Mouse (Mus musculus) liver, adult 2 months (tissue): ENCODE results near the gene Ctla2b. TPM values are rescaled to one million over a fixed set of nuclear protein-coding genes. Genes with fewer than 3 reads are reported as not detected.
A peak's percentile ranks its signal among the peaks of the same experiment; 100 is the strongest.

Experiments used
- DNase-seq: peaks from one replicate; pipeline ENCODE4 v3.0.0-alpha.2; 2011; ENCODE audit warnings: low read depth, low spot score; ENCODE audit errors: extremely low read depth
- H3K27ac ChIP-seq: fragments of 200-500 bp; replicated peaks from 2 replicates; pipeline ENCODE4 v1.5.1; 2012; ENCODE audit warnings: low read depth, mild to moderate bottlenecking, control low read depth, inconsistent platforms, low read length; ENCODE audit not compliant: insufficient read depth
- H3K27me3 ChIP-seq: fragments of 200-500 bp; 2 replicates; pipeline ENCODE4 v1.6.1; 2012; ENCODE audit warnings: mild to moderate bottlenecking, moderate library complexity, low read length, inconsistent platforms; ENCODE audit not compliant: control insufficient read depth, insufficient read depth
- H3K36me3 ChIP-seq: fragments of 200-500 bp; 2 replicates; pipeline ENCODE4 v1.6.1; 2012; ENCODE audit warnings: low read length, inconsistent platforms; ENCODE audit not compliant: control insufficient read depth, insufficient read depth
- H3K4me1 ChIP-seq: fragments of 200-500 bp; 2 replicates; pipeline ENCODE4 v1.6.1; 2011; ENCODE audit warnings: low read length; ENCODE audit not compliant: control insufficient read depth, insufficient read depth
- H3K4me3 ChIP-seq: fragments of 200-500 bp; 2 replicates; pipeline ENCODE4 v1.5.1; 2011; ENCODE audit warnings: low read depth, mild to moderate bottlenecking, control low read depth, low read length, moderate library complexity; ENCODE audit not compliant: insufficient read depth
- H3K79me2 ChIP-seq: fragments of 200-500 bp; 2 replicates; pipeline ENCODE4 v1.6.1; 2012; ENCODE audit warnings: inconsistent platforms, mild to moderate bottlenecking, low read length, moderate library complexity; ENCODE audit not compliant: control insufficient read depth, insufficient read depth
- H3K9ac ChIP-seq: fragments of 200-500 bp; 2 replicates; pipeline ENCODE4 v1.6.1; 2012; ENCODE audit warnings: low read depth, mild to moderate bottlenecking, control low read depth, inconsistent platforms, low read length
- CTCF ChIP-seq: fragments of 200-500 bp; IDR thresholded peaks from 2 replicates; pipeline ENCODE4 v1.5.1; 2011; ENCODE audit warnings: low read depth, low read length, control low read depth
- POLR2A ChIP-seq: fragments of 200-500 bp; IDR thresholded peaks from 2 replicates; pipeline ENCODE4 v1.6.1; 2011; ENCODE audit warnings: low read length, control low read depth; ENCODE audit not compliant: insufficient read depth; ENCODE audit errors: extremely low read depth
- WGBS: fragments of 180-500 bp; shearing (Covaris S2); methylation state at CpG from one replicate; pipeline ENCODE4 v1.1.7; 2018; 5-methylcytosine and 5-hydroxymethylcytosine counted together
- polyA plus RNA-seq: library from polyadenylated mRNA; depleted of rRNA; stranded (reverse); fragments of >200 nt; gene quantifications from 2 replicates; pipeline ENCODE4 v1.2.3, GENCODE M21; 2012; rRNA removed
- total RNA-seq: library from RNA; depleted of rRNA; stranded (reverse); fragments of >200 nt; gene quantifications from 2 replicates; pipeline ENCODE4 v1.2.3, GENCODE M21; 2014; rRNA removed

Ctla2b gene
- total and polyA plus RNA-seq, 2 experiments, result 2.2 to 11.4 TPM

DNA sequence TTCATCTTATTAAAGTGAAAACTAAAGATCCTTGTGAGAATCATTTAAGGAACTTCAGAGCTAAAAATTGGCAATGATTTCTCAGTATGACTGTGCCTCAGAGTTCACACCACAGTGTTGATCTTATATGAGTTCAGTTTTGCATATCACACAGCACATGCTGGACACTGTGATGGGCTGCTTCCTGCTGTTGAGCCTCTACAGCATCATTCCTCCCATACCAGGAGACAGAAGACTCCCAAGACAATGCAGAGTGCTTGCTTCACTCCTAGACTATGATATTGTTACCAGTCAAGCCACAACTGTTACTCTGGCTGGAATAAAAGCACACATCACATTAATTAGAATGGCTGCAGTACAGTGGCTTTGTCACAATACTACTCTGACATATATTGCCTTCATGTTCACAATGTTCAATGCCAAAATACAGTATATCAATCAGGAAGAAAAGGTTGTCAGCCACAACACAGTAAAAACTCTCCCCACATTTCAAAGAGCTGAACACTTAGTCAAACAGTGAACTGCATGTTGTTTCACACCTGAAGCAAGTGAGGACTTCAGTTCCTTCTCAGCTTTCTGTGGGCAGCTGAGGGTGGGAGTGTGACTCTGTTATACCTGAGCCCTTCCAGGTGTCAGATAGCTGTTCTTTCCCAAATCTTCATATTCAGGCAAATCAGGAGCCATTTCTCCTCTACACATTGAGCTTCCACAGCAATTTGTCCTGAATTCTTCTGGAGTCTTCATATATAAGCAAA, 1.7 kb downstream of the Ctla2b start:
- no peak overlapping the region for H3K4me3 ChIP-seq
- H3K36me3 ChIP-seq, result no peaks in the 10 kb centered on the region
- no peaks in the 10 kb centered on the region for H3K4me1 ChIP-seq
- TF ChIP-seq POLR2A (no peak), CTCF (no peak)
- DNase-seq, result peak; percentile 16
- H3K79me2 ChIP-seq, result no peaks in the 10 kb centered on the region
- H3K27ac ChIP-seq, result no peak overlapping the region
- no peak overlapping the region for H3K9ac ChIP-seq
- no peaks in the 10 kb centered on the region for H3K27me3 ChIP-seq

- TF ChIP-seq POLR2A, result no peak
- TF ChIP-seq CTCF, result no peak
- Histone ChIP-seq H3K79me2 (no peaks in the 10 kb centered on the region), H3K36me3 (no peaks in the 10 kb centered on the region), H3K27me3 (no peaks in the 10 kb centered on the region), H3K4me3 (no peak overlapping the region), H3K27ac (peak overlapping the region; percentile 58; the same call in 1 of the 2 replicates), H3K9ac (no peak overlapping the region), H3K4me1 (no peaks in the 10 kb centered on the region)
- 78% methylated on average over 1 of the region's 1 CpGs for WGBS
- peak; percentile 23 for DNase-seq
These were observed 4.9 kb downstream of the Ctla2b start for GRCm38 (mm10) chr13:60892301-60892700.

- Histone ChIP-seq H3K4me3 (no peak within 1 kb of the TSS), H3K36me3 (no peaks in the 10 kb centered on the region), H3K79me2 (no peaks in the 10 kb centered on the region), H3K4me1 (no peaks in the 10 kb centered on the region; the same call in 1 of the 2 replicates), H3K9ac (no peak within 1 kb of the TSS), H3K27me3 (no peaks in the 10 kb centered on the region), H3K27ac (no peak within 1 kb of the TSS)
- 38% methylated on average over 1 of the region's 1 CpGs for WGBS
- no peak for TF ChIP-seq POLR2A
- TF ChIP-seq CTCF, result no peak
- DNase-seq, result no peak
These were observed 33.0 kb downstream of the Ctla2b start, which contains the start of gene 4930486L24Rik for GRCm38 (mm10) chr13:60864281-60864680. Gene 4930486L24Rik, minus strand, starts transcription at chr13:60864475.

- no peak for TF ChIP-seq POLR2A
- TF ChIP-seq CTCF, result no peak
- Histone ChIP-seq H3K36me3 (no peaks in the 10 kb centered on the region), H3K79me2 (no peaks in the 10 kb centered on the region), H3K4me3 (no peak overlapping the region), H3K27me3 (no peaks in the 10 kb centered on the region), H3K4me1 (no peaks in the 10 kb centered on the region), H3K9ac (no peak overlapping the region), H3K27ac (no peak overlapping the region)
- no peak for DNase-seq
- WGBS, result 80% methylated on average over 4 of the region's 4 CpGs
These were observed 48.8 kb downstream of the Ctla2b start for GRCm38 (mm10) chr13:60848241-60849120.

Other genes starting within 250 kb of the Ctla2b start
- not detected in 2 replicates for gene BC051665, start 111.1 kb downstream of the Ctla2b start, total RNA-seq
- gene BC051665, start 111.1 kb downstream of the Ctla2b start, polyA plus RNA-seq, result not detected in 2 replicates
- gene Ctsll3, start 94.6 kb downstream of the Ctla2b start, total RNA-seq, result not detected in 2 replicates
- gene Ctsll3, start 94.6 kb downstream of the Ctla2b start, polyA plus RNA-seq, result not detected in 2 replicates
- 0.46 TPM in 1 of 2 replicates, not detected in the other for gene 4930486L24Rik, start 33.0 kb downstream of the Ctla2b start, total RNA-seq
- gene 4930486L24Rik, start 33.0 kb downstream of the Ctla2b start, polyA plus RNA-seq, result not detected in 2 replicates
- 0.60 TPM in 1 of 2 replicates, not detected in the other for gene Gm49392, start 553 bp downstream of the Ctla2b start, total RNA-seq
- gene Gm49392, start 553 bp downstream of the Ctla2b start, polyA plus RNA-seq, result not detected in 2 replicates
- not detected in 2 replicates for gene Tpbpb, start 7.4 kb upstream of the Ctla2b start, total RNA-seq
- not detected in 2 replicates for gene Tpbpb, start 7.4 kb upstream of the Ctla2b start, polyA plus RNA-seq
- gene Gm49393, start 38.1 kb upstream of the Ctla2b start, total RNA-seq, result not detected in 2 replicates
- gene Gm49393, start 38.1 kb upstream of the Ctla2b start, polyA plus RNA-seq, result not detected in 2 replicates
- 2.1 and 3.4 TPM in 2 replicates for gene Gm49391, start 39.1 kb upstream of the Ctla2b start, total RNA-seq
- gene Gm49391, start 39.1 kb upstream of the Ctla2b start, polyA plus RNA-seq, result 0.51 and 0.61 TPM in 2 replicates
- gene Ctla2a, start 39.2 kb upstream of the Ctla2b start, total RNA-seq, result 3.9 and 5.7 TPM in 2 replicates
- gene Ctla2a, start 39.2 kb upstream of the Ctla2b start, polyA plus RNA-seq, result 0.22 and 0.93 TPM in 2 replicates
- gene Tpbpa, start 44.5 kb upstream of the Ctla2b start, total RNA-seq, result not detected in 2 replicates
- gene Tpbpa, start 44.5 kb upstream of the Ctla2b start, polyA plus RNA-seq, result not detected in 2 replicates
- not detected in 2 replicates for gene Ctsj, start 108.5 kb upstream of the Ctla2b start, total RNA-seq
- gene Ctsj, start 108.5 kb upstream of the Ctla2b start, polyA plus RNA-seq, result not detected in 2 replicates
- not detected in 2 replicates for gene Ctsq, start 143.2 kb upstream of the Ctla2b start, total RNA-seq
- gene Ctsq, start 143.2 kb upstream of the Ctla2b start, polyA plus RNA-seq, result not detected in 2 replicates